Comparison of ENCODE assay signal across 19 mouse cellular contexts in genomic region chr2:125217286-125217685, GRCm38 (mm10). TPM values are rescaled to one million over a fixed set of nuclear protein-coding genes. Genes with fewer than 3 reads are reported as not detected.
A peak's percentile ranks its signal among the peaks of the same experiment; 100 is the strongest.
DNase-seq lines count a peak whose midpoint lies in the region; TF ChIP-seq lines count a peak whose summit lies in the region.
"Had no signal": no experiment of that assay in that cellular context is flagged by ENCODE, and none has a peak within 500 bp of the region (broad histone marks: within the 10 kb centered on the region; RNA-seq: fewer than 3 reads in every experiment).

No protein-coding gene starts in this region.

- DNase-seq in 3134 (ENCODE audit: extremely low read depth, insufficient read length, low spot score) (peak; percentile 18), 3T3-L1 (ENCODE audit: low read depth, low spot score) (peak; percentile 54), NIH3T3 (ENCODE audit: low read depth) (peak; percentile 61)
- DNase-seq in embryo, embryonic 10.5 days (ENCODE audit: low spot score), result no peak
- DNase-seq in testis, postnatal 14 days (ENCODE audit: low spot score), result no peak
- DNase-seq: adrenal gland, adult 8-10 months; adrenal gland, postnatal 36 days; cerebellum, adult 2 months; gastrocnemius, adult 2 months; gastrocnemius, postnatal 25 days; heart, postnatal 36 days; kidney, adult 11 months had no signal

- H3K36me3 ChIP-seq in myocyte (ENCODE audit: control insufficient read depth, insufficient read depth), result no peaks in the 10 kb centered on the region
- H3K36me3 ChIP-seq: embryonic facial prominence, embryonic 13.5 days; forebrain, embryonic 10.5 days; G1E; heart, embryonic 13.5 days; hindbrain, embryonic 12.5 days had no signal

- no peaks in the 10 kb centered on the region for H3K27me3 ChIP-seq in myocyte (ENCODE audit: control insufficient read depth, insufficient read depth, insufficient read length)
- H3K27me3 ChIP-seq: embryonic facial prominence, embryonic 13.5 days; heart, embryonic 13.5 days; hindbrain, embryonic 12.5 days had no signal

- H3K4me2 ChIP-seq in myocyte (ENCODE audit: low read depth), result peak overlapping the region; percentile 56
- H3K4me2 ChIP-seq: embryonic facial prominence, embryonic 13.5 days; heart, embryonic 13.5 days; hindbrain, embryonic 12.5 days had no signal

- TF ChIP-seq POLR2A in myocyte (IDR thresholded peaks at IDR 0.05; ENCODE audit: insufficient read length, low read depth), result no peak

- H3ac ChIP-seq in myocyte (ENCODE audit: control insufficient read depth, insufficient read length), result no peak overlapping the region

- H3K79me2 ChIP-seq in myocyte (ENCODE audit: control insufficient read depth, insufficient read depth), result no peaks in the 10 kb centered on the region

- no peak overlapping the region for H3K4me3 ChIP-seq in myocyte
- H3K4me3 ChIP-seq: embryonic facial prominence, embryonic 13.5 days; erythroblast, embryonic 14.5 days; forebrain, embryonic 10.5 days; gastrocnemius, adult 2 months; heart, embryonic 13.5 days; hindbrain, embryonic 12.5 days had no signal

TF ChIP-seq in myocyte, 11 proteins besides CTCF, POLR2A, EP300 and RAD21:
- TF ChIP-seq SRF (IDR thresholded peaks at IDR 0.05; ENCODE audit: control insufficient read depth, insufficient read length, low read depth), result no peak
- no peak for TF ChIP-seq MYOG (IDR thresholded peaks at IDR 0.05; ENCODE audit: control insufficient read depth in 1 of 3, insufficient read depth in 1 of 3, insufficient read length in 2 of 3, low read depth in 2 of 3)
- TF ChIP-seq CEBPB (IDR thresholded peaks at IDR 0.05; ENCODE audit: insufficient read depth, poor library complexity, severe bottlenecking), result 0 out of 2 replicates have a peak, but pooled peaks have one; percentile 7
- no peak for TF ChIP-seq POLR2AphosphoS2 (IDR thresholded peaks at IDR 0.05; ENCODE audit: insufficient read length, low read depth)
- TF ChIP-seq USF1 (IDR thresholded peaks at IDR 0.05; ENCODE audit: low read depth), result no peak
- no peak for TF ChIP-seq MYOD1 (IDR thresholded peaks at IDR 0.05; ENCODE audit: control insufficient read depth in 1 of 3, insufficient read length in 2 of 3, low read depth in 2 of 3)

RNA-seq across cellular contexts. Expression of gene Dut, which starts 29.7 kb away (rescaled TPM):
- 57.1 TPM for polyA plus RNA-seq in myocyte (2012; fragmentation: generic; extraction: Trizol)

Comparison
In these comparisons a context has a peak if more than half of its experiments do, and no peak if none do; other contexts are left out.
1. DNase-seq: peak in 3134 (single experiment), 3T3-L1 (single experiment) and NIH3T3 (single experiment); none in embryo, embryonic 10.5 days (single experiment) and testis, postnatal 14 days (single experiment).